Mouse (Mus musculus) cortical plate, adult 2 months (tissue): ENCODE measurements around the gene Msi1.

Source experiments
- CTCF ChIP-seq: fragments of 200-500 bp; IDR thresholded peaks from 2 replicates; pipeline ENCODE4 v1.5.1; 2011; ENCODE audit warnings: mild to moderate bottlenecking, control low read depth, low read length; ENCODE audit not compliant: insufficient read depth; ENCODE audit errors: extremely low read depth
- POLR2A ChIP-seq: fragments of 200-500 bp; IDR thresholded peaks from 2 replicates; pipeline ENCODE4 v1.6.1; 2011; ENCODE audit warnings: mild to moderate bottlenecking, low read length, control low read depth; ENCODE audit not compliant: insufficient read depth; ENCODE audit errors: extremely low read depth

GRCm38 (mm10) chr5:115474174-115474828 is 44.9 kb downstream of the Msi1 start:
- TF ChIP-seq POLR2A = no peak
- no peak for TF ChIP-seq CTCF
